Mouse (Mus musculus) MEL (cell line): Measurements from ENCODE around the gene G6pc3.

Source experiments
- CTCF ChIP-seq, 3 experiments: IDR thresholded peaks in 2 of 3; conservative IDR thresholded peaks in 1 of 3; 2 replicates each; pipeline ENCODE4 v1.5.1; 2011 to 2012; ENCODE audit warnings: low read length in 3 of 3, low read depth in 2 of 3, mild to moderate bottlenecking in 2 of 3, improper control_type of control experiment in 1 of 3, inconsistent platforms in 1 of 3, mixed read lengths in 1 of 3, moderate library complexity in 1 of 3; ENCODE audit not compliant: control insufficient read depth in 1 of 3, insufficient read depth in 1 of 3, poor library complexity in 1 of 3, severe bottlenecking in 1 of 3
- EP300 ChIP-seq, 2 experiments: IDR thresholded peaks; 2 replicates each; pipeline ENCODE4 v1.6.1; 2011; ENCODE audit warnings: improper control_type of control experiment in 2 of 2, low read length in 2 of 2, low read depth in 1 of 2, mild to moderate bottlenecking in 1 of 2
- ETS1 ChIP-seq: IDR thresholded peaks from 2 replicates; pipeline ENCODE4 v1.6.1; 2012; ENCODE audit warnings: low read depth, mild to moderate bottlenecking, inconsistent platforms, low read length, improper control_type of control experiment, moderate library complexity
- GABPA ChIP-seq: IDR thresholded peaks from 2 replicates; pipeline ENCODE4 v1.6.1; 2012; ENCODE audit warnings: low read depth, mild to moderate bottlenecking, inconsistent platforms, low read length, improper control_type of control experiment, moderate library complexity
- HCFC1 ChIP-seq: IDR thresholded peaks from 2 replicates; pipeline ENCODE4 v1.6.1; 2012; ENCODE audit warnings: low read depth, mild to moderate bottlenecking, inconsistent platforms, low read length, improper control_type of control experiment, moderate library complexity
- MEF2A ChIP-seq: IDR thresholded peaks from 2 replicates; pipeline ENCODE4 v1.6.1; 2014; ENCODE audit warnings: low read depth, mild to moderate bottlenecking, inconsistent platforms, low read length, improper control_type of control experiment; ENCODE audit not compliant: poor library complexity, insufficient replicate concordance, severe bottlenecking; ENCODE audit errors: extremely low read depth
- MYC ChIP-seq: IDR thresholded peaks from 2 replicates; pipeline ENCODE4 v1.6.1; 2011; ENCODE audit warnings: low read depth, mild to moderate bottlenecking, low read length, improper control_type of control experiment, moderate library complexity
- NELFE ChIP-seq: IDR thresholded peaks from 2 replicates; pipeline ENCODE4 v1.6.1; 2011; ENCODE audit warnings: low read depth, low read length, improper control_type of control experiment
- NRF1 ChIP-seq: IDR thresholded peaks from 2 replicates; pipeline ENCODE4 v1.6.1; 2014; ENCODE audit warnings: low read depth, mild to moderate bottlenecking, inconsistent platforms, low read length, improper control_type of control experiment, moderate library complexity; ENCODE audit not compliant: poor library complexity, insufficient read depth, severe bottlenecking
- POLR2A ChIP-seq, 2 experiments: IDR thresholded peaks; 2 replicates each; pipeline ENCODE4 v1.6.1; 2011 to 2012; ENCODE audit warnings: low read length in 2 of 2, mild to moderate bottlenecking in 2 of 2, control low read depth in 1 of 2, improper control_type of control experiment in 1 of 2, low read depth in 1 of 2, moderate library complexity in 1 of 2; ENCODE audit not compliant: control insufficient read depth in 1 of 2, insufficient read depth in 1 of 2, poor library complexity in 1 of 2
- POLR2AphosphoS5 ChIP-seq: IDR thresholded peaks from 2 replicates; pipeline ENCODE4 v1.6.1; 2012; ENCODE audit warnings: low read depth, borderline replicate concordance, mild to moderate bottlenecking, inconsistent platforms, low read length, moderate library complexity, mixed read lengths
- SMC3 ChIP-seq: IDR thresholded peaks from 2 replicates; pipeline ENCODE4 v1.6.1; 2011; ENCODE audit warnings: low read depth, low read length, improper control_type of control experiment
- TBP ChIP-seq: IDR thresholded peaks from 2 replicates; pipeline ENCODE4 v1.8.0; 2011; ENCODE audit warnings: low read depth, low read length, improper control_type of control experiment

DNA sequence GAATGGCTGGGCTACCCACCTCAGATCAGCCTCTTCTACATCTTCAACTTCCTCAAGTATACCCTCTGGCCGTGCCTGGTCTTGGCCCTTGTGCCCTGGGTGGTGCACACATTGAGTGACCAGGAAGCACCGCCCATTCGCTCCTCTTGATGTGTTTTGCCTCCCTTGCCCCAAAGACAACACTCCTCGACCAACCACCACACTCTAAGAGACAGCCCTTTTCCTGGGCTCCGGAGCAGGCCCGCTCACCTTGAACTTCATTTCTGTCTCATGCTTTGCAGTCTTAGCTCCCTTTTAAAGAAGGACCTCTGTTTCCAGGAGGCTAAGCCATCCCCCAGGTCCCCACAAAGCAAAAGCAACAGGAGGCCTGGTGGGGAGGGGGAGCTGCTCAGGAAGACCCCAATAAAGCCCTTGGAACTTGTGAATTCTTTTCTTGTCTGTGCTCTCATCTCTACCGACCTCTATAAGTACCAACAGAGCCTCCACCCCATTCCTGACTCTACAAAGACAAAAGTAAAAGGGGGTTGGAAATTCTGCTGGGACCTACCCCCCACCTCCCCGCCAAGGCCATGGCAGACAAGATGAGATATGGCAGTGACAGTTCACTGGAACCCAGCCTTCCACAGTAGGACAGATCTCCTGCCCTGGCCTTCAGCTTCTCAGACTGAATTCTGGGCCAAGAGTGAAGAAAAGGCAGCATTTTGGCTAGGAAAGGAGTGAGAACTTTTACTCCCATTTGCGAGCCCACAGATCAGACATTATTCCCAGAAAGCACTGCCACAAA is 4.4 kb downstream of the G6pc3 start:
- TF ChIP-seq CTCF (IDR thresholded peaks at IDR 0.05 in 2 of 3, conservative IDR thresholded peaks at IDR 0.05 in 1 of 3; ENCODE audit: control insufficient read depth in 1 of 3, insufficient read depth in 1 of 3, low read depth in 2 of 3, low read length in 3 of 3, poor library complexity in 1 of 3, severe bottlenecking in 1 of 3) (no peak), HCFC1 (no peak), MEF2A (no peak), POLR2A (IDR thresholded peaks at IDR 0.05; ENCODE audit: control insufficient read depth in 1 of 2, insufficient read depth in 1 of 2, low read depth in 1 of 2, low read length in 2 of 2, poor library complexity in 1 of 2) (no peak), NELFE (no peak), SMC3 (no peak), NRF1 (no peak), TBP (no peak), EP300 (IDR thresholded peaks at IDR 0.05; ENCODE audit: low read depth in 1 of 2, low read length in 2 of 2) (no peak), MYC (no peak), ETS1 (no peak), GABPA (no peak), POLR2AphosphoS5 (no peak)
